Mouse (Mus musculus) liver, embryonic 14.5 days (tissue): ENCODE data around the gene E2f6.

Experiments used
- CTCF ChIP-seq: IDR thresholded peaks from 2 replicates; pipeline ENCODE4 v1.5.1; 2016; ENCODE audit warnings: antibody characterized with exemption, low read depth, control low read depth
- EP300 ChIP-seq: IDR thresholded peaks from 2 replicates; pipeline ENCODE4 v1.6.1; 2016; ENCODE audit warnings: antibody characterized with exemption, low read depth

- TF ChIP-seq CTCF, result no peak
- no peak for TF ChIP-seq EP300
These were observed 45.0 kb downstream of the E2f6 start for GRCm38 (mm10) chr12:16855632-16856305.
